Mouse (Mus musculus) forebrain, embryonic 13.5 days (tissue): ENCODE measurements around the gene Adam10. TPM values are rescaled to one million over a fixed set of nuclear protein-coding genes. Genes with fewer than 3 reads are reported as not detected.
A peak's percentile ranks its signal among the peaks of the same experiment; 100 is the strongest.

Experiments
- ATAC-seq: fragments of 200-750 bp; cut with Nextera tagmentation; 2 replicates; pipeline ENCODE4 v1.8.0; 2017
- H3K27ac ChIP-seq: fragments of 300-500 bp; sonication (generic); 2 replicates; pipeline ENCODE4 v1.5.1; 2015; ENCODE audit warnings: inconsistent platforms, mild to moderate bottlenecking, moderate library complexity
- H3K27me3 ChIP-seq: fragments of 300-500 bp; sonication (generic); 2 replicates; pipeline ENCODE4 v1.6.1; 2015; ENCODE audit warnings: mild to moderate bottlenecking, inconsistent platforms
- H3K36me3 ChIP-seq: fragments of 300-500 bp; sonication (generic); 2 replicates; pipeline ENCODE4 v1.6.1; 2015; ENCODE audit warnings: mild to moderate bottlenecking, inconsistent platforms; ENCODE audit not compliant: poor library complexity, severe bottlenecking
- H3K4me1 ChIP-seq: fragments of 300-500 bp; sonication (generic); 2 replicates; pipeline ENCODE4 v1.6.1; 2015; ENCODE audit warnings: inconsistent platforms
- H3K4me2 ChIP-seq: fragments of 300-500 bp; sonication (generic); 2 replicates; pipeline ENCODE4 v1.6.1; 2015; ENCODE audit warnings: inconsistent platforms, mild to moderate bottlenecking, moderate library complexity
- H3K4me3 ChIP-seq: fragments of 300-500 bp; sonication (generic); 2 replicates; pipeline ENCODE4 v1.5.1; 2015; ENCODE audit warnings: mild to moderate bottlenecking, inconsistent platforms
- H3K9ac ChIP-seq: fragments of 300-500 bp; sonication (generic); 2 replicates; pipeline ENCODE4 v1.6.1; 2015; ENCODE audit warnings: mild to moderate bottlenecking, inconsistent platforms
- H3K9me3 ChIP-seq: fragments of 300-500 bp; sonication (generic); replicated peaks from 2 replicates; pipeline ENCODE4 v1.6.1; 2016; ENCODE audit warnings: inconsistent platforms
- WGBS: fragments of 180-500 bp; shearing (Covaris S2); methylation state at CpG from one replicate; pipeline ENCODE4 v1.1.7; 2015; 5-methylcytosine and 5-hydroxymethylcytosine counted together
- polyA plus RNA-seq: library from polyadenylated mRNA; unstranded; fragments of >200 nt; fragmentation: Nextera tagmentation; extraction: Ambion mirVana; gene quantifications from 2 replicates; pipeline ENCODE4 v1.2.1, GENCODE M21; 2015

The Adam10 gene
- polyA plus RNA-seq, 1 experiment from 2014 or later, result 60.8 TPM

DNA sequence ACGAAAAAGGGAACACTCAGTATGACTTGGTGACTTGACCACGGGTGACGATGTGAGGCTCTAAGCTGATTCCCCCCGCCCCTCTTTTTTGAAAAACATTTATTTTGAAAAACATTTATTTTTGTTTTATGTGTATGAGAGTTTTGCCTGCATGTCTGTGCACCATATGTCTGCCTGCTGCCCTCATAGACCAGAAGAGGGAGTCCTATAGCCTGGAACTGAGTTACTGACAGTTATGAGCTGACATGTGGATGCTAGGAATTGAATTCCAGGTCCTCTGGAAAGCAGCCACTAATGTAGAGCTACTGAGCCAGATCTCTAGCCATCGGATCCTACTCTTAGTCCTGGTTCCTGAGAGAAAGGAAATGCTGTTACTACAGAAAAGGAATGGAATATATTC lies 2.8 kb upstream of the Adam10 start:
- H3K4me2 ChIP-seq, result no peak overlapping the region
- H3K4me1 ChIP-seq, result peaks cover 11% of the 10 kb centered on the region
- H3K9me3 ChIP-seq, result no peaks in the 10 kb centered on the region
- H3K9ac ChIP-seq, result no peak overlapping the region
- H3K4me3 ChIP-seq, result no peak overlapping the region
- H3K27ac ChIP-seq, result no peak overlapping the region
- WGBS, result 89% methylated on average over 5 of the region's 5 CpGs
- ATAC-seq, result no peak
- no peaks in the 10 kb centered on the region for H3K36me3 ChIP-seq
- H3K27me3 ChIP-seq, result no peaks in the 10 kb centered on the region

DNA sequence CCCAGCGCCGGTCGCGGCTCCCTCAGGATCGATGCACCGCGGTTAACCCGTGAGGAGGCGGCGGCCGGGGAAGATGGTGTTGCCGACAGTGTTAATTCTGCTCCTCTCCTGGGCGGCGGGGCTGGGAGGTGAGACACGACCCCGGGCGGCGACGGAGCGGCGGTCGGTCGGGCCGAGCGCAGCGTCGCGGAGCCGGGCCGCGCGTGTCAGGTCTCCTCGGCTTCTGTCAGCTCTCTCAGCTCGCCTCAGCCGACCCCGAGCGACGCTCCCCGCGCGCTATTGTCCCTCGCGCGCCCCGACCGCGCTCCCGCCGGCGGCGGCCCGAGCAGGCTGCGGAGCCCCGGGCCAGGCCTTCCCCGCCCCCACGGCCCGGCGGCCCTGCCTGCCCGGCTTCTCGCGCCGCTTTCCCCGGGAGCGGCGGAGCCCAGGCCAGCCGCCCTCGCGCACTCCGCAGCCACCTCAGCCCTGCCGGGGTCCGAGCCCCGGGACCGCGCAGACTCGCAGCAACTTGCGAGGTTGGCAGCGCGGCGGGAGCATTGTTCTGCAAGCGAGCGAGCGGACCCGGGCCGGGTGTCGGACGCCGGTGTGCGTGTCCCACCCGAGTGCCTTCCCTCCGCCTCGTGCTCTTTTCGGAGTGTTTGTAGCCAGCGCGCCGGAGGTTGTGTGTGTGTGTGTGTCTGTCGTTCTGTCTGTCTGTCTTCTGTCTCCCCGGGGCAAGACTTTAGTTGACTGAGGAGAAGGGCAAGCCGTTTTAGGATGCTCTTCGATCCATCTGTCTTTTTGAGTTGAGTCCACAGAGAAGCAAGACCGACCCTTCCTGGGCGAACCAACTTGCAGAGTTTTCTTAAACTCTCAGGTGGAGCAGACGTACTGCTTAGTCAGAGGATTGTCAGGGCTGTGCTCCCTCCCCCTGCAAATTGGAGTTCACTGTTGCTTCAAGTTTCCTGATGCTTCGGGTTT lies 615 bp downstream of the Adam10 start:
- peak overlapping the region; percentile 94 for H3K9ac ChIP-seq
- peak overlapping the region; percentile 97 for H3K4me3 ChIP-seq
- peak overlapping the region; percentile 89 for H3K4me2 ChIP-seq
- H3K4me1 ChIP-seq, result peaks cover 25% of the 10 kb centered on the region
- H3K36me3 ChIP-seq, result no peaks in the 10 kb centered on the region
- no peaks in the 10 kb centered on the region for H3K9me3 ChIP-seq
- ATAC-seq, result no peak; the same call in 1 of the 2 replicates
- peak overlapping the region; percentile 98 for H3K27ac ChIP-seq
- WGBS, result 1% methylated on average over 51 of the region's 103 CpGs
- H3K27me3 ChIP-seq, result no peaks in the 10 kb centered on the region

DNA sequence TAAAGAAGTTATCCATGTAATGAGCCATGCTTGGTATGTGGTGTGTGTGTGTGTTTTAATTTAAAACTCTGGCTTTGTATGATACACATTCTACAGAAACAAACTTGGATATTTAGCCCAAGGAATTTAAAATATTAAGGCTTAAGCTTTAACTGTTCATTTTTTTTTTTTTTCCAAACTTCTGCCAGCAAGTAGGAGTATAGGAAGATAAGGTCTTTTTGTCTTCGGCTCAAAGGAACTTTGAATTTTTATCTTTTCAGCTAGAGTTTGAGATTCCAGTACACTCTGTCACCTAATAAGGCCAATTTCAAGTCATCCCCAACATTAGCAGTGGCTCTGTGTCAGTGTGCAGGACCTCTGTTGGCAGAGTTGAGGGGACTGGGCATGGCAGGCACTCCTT lies 3.4 kb downstream of the Adam10 start:
- no peak for ATAC-seq
- Histone ChIP-seq H3K9ac (no peak overlapping the region), H3K4me2 (no peak overlapping the region), H3K9me3 (no peaks in the 10 kb centered on the region), H3K4me3 (no peak overlapping the region), H3K27ac (no peak overlapping the region), H3K4me1 (peaks cover 25% of the 10 kb centered on the region), H3K27me3 (no peaks in the 10 kb centered on the region), H3K36me3 (no peaks in the 10 kb centered on the region)
- WGBS, result 93% methylated on average over 1 of the region's 1 CpGs

DNA sequence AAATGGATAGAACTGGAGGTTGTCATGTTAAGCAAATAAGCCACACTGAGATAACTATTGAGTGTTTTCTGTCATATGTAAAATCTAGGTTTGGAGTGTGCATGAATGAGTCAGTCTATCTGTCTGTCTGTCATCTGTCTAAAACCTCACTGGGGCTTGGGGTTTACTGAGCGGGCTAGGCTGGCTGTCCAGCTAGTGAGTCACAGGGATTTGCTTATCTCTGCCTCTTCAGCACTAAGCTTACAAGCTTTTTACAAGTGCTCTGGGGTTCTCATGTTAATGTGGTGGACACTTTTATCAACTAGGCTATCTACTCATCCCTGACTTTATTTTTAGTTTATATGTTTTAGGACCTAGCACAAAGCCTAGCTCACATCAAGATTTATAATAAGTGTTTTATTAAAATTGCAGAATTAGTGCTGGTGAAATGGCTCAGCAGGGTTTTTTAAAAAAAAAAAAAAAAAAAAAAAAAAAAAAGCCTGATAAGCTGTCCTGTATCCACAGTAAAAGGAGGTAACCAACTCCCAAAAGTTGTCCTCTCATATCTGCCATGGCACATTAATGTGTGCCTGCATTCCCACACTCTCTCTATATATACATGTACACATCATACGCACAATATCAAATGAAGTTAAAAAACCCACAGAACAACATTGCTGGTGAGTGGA lies 9.6 kb downstream of the Adam10 start:
- no peaks in the 10 kb centered on the region for H3K27me3 ChIP-seq
- 88% methylated on average over 2 of the region's 2 CpGs for WGBS
- no peaks in the 10 kb centered on the region for H3K36me3 ChIP-seq

DNA sequence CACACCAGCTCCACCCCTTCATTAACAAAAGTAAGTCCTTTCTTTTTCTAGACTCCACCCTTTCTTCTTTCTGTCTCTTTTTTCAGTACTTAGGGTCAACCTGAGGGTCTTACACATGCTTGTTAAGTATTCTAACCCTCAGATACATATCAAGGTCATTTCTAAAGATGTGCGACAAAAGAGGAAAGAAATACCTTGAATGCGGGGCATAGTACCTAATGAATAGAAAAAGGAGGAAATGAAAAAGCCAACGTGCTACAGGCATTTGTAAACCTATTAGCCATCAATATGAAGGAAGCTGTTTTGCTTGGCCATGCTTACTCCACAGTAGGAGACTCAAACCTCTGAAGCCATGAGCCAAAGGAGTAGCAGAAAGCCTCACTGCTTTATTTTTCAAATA lies 11.1 kb downstream of the Adam10 start:
- Histone ChIP-seq H3K36me3 (no peaks in the 10 kb centered on the region), H3K9me3 (no peaks in the 10 kb centered on the region), H3K27ac (no peak overlapping the region), H3K4me1 (no peaks in the 10 kb centered on the region), H3K4me2 (no peak overlapping the region), H3K4me3 (no peak overlapping the region), H3K9ac (no peak overlapping the region), H3K27me3 (no peaks in the 10 kb centered on the region)
- WGBS, result 73% methylated on average over 3 of the region's 3 CpGs
- ATAC-seq, result no peak

More for the DNA sequence above, 9.6 kb downstream of the Adam10 start:
- Histone ChIP-seq H3K4me1 (no peaks in the 10 kb centered on the region), H3K9me3 (no peaks in the 10 kb centered on the region), H3K27ac (no peak overlapping the region), H3K4me3 (no peak overlapping the region), H3K9ac (no peak overlapping the region), H3K4me2 (no peak overlapping the region)
- ATAC-seq, result no peak

DNA sequence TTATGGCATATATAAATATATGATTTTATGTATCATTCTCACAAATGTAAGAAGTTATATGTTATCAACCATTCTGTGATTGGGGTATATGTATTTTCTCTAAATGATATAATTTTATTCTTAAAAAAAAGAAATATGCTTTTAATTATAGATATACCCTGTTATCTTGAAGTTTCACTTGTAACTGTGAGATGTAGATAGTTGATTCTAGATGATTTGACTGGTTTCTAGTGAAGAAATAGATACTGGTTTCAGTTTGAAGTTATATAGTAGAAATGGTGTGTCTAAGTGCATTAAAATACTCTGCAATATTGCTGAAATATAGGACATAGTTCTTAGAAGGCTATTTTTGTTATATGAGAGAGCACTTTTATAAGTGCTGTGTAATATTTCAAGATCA lies 11.8 kb downstream of the Adam10 start:
- no peak overlapping the region for H3K27ac ChIP-seq
- H3K4me3 ChIP-seq, result no peak overlapping the region
- H3K9ac ChIP-seq, result no peak overlapping the region
- no peaks in the 10 kb centered on the region for H3K36me3 ChIP-seq
- H3K27me3 ChIP-seq, result no peaks in the 10 kb centered on the region
- H3K4me2 ChIP-seq, result no peak overlapping the region
- H3K9me3 ChIP-seq, result no peaks in the 10 kb centered on the region
- ATAC-seq, result no peak
- H3K4me1 ChIP-seq, result no peaks in the 10 kb centered on the region

DNA sequence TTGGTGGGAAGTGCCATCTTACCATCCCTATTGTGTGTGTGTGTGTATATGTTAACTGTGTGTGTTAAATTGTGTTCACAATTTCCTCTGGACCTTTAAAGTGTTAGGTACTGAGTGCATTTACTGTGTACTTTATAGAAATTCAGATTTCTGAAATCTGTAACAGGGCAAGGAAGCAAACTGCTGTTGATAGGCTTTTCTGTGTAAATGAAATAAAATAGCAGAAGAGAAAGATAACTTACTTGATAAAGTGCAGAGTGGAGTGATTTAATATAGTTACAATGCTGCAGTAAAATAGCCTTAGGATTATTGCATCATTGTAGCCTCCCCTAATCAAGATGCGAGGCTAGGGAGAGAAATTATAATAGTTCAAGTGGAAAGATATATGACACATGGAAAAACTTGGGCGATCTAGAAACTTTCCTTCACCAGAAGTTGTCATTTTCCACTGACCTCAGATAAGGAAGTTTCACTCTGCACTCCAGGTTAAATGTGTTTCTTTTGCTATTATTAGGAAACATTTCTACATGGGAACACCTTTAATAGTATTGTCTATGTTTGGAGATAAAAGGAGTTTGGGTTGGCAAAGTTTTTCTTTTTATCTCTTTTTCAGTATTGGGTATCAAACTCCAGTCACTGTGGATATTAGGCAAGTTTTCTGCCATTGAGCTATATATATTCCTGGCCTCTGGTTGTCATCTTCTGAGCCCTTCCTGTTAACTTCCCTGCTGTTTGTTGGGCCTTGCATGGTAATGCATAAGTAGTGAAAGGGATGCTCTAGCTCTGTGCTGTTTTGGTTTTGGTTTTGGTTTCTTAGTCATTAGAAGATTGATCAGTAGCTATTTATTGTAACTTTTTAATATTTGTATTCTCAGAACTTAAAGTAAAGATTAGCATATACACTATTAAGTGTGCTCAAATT lies 13.2 kb downstream of the Adam10 start:
- Histone ChIP-seq H3K27me3 (no peaks in the 10 kb centered on the region), H3K27ac (no peak overlapping the region), H3K9me3 (no peaks in the 10 kb centered on the region), H3K4me3 (no peak overlapping the region), H3K9ac (no peak overlapping the region), H3K36me3 (no peaks in the 10 kb centered on the region), H3K4me1 (no peaks in the 10 kb centered on the region), H3K4me2 (no peak overlapping the region)
- WGBS, result 79% methylated on average over 2 of the region's 2 CpGs
- ATAC-seq, result no peak

DNA sequence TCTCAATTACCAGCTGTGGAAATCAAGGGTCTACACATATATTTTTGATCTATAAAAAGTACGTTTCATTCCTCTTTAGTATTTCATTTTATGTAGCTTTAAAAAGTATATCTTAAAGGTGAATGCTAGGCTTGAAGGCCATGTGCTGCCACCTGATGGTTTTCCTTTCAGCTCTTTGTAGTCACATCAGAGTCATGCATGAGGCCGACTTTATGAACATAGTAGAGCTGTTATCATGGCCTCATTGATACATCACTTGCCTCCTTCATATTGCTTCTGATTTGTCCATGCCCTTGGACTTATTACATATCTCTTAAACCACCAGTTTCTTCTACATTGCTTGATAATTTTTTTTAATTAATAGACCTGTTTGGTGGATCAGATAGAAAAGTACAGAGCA lies 16.9 kb downstream of the Adam10 start:
- no peaks in the 10 kb centered on the region for H3K9me3 ChIP-seq
- H3K27ac ChIP-seq, result no peak overlapping the region
- H3K4me1 ChIP-seq, result no peaks in the 10 kb centered on the region
- WGBS, result 98% methylated on average over 2 of the region's 2 CpGs
- no peak overlapping the region for H3K9ac ChIP-seq
- H3K36me3 ChIP-seq, result no peaks in the 10 kb centered on the region
- no peaks in the 10 kb centered on the region for H3K27me3 ChIP-seq
- ATAC-seq, result no peak
- H3K4me3 ChIP-seq, result no peak overlapping the region
- no peak overlapping the region for H3K4me2 ChIP-seq

DNA sequence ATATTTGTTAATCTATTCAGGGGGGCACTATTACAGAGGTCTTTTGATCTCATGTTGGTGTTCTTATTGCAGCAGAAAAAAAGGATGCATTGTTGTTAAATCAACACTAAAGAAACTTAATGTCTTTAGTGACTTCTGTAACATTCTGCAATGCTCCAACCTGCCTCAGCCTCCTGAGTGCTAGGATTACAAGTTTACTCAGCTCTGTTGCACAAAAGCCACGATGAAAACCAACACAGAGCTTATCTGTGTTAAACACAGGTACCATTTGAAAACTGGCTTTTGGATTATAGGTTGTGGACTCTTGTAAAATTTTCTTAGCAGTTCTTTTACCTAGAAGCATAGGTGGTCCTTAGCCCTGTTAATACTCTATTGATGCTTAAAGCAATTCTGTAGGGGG lies 19.3 kb downstream of the Adam10 start:
- Histone ChIP-seq H3K4me1 (no peaks in the 10 kb centered on the region), H3K4me3 (no peak overlapping the region), H3K27ac (no peak overlapping the region), H3K4me2 (no peak overlapping the region), H3K36me3 (no peaks in the 10 kb centered on the region), H3K9me3 (no peaks in the 10 kb centered on the region), H3K27me3 (no peaks in the 10 kb centered on the region), H3K9ac (no peak overlapping the region)
- ATAC-seq, result no peak
- WGBS, result 81% methylated on average over 1 of the region's 1 CpGs

DNA sequence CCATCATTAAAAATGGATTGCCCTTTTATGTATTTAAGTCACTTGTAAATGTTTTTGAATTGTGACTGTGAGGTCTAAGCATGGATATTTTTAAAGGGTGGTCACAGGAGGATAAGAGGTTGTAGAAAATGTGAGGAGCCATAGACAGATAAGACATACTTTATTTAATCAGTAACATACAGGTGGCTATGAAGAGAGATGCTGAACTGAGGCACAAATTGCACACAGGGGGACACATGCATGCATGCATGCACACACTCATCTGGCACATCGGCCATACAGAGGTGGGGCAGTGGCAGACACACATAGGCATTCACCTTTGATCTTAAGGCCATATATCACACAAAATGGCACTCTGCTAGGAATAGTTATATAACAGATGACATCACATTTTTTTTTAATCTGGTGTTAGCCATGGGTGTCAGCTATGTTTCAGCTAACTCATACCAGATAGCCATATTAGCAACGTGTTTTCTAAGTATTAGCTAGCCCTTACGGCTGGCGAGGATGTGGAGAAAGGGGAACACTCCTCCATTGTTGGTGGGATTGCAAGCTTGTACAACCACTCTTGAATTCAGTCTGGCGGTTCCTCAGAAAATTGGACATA lies 24.9 kb downstream of the Adam10 start:
- H3K4me3 ChIP-seq, result no peak overlapping the region
- no peaks in the 10 kb centered on the region for H3K9me3 ChIP-seq
- H3K36me3 ChIP-seq, result peaks cover 9% of the 10 kb centered on the region
- no peak for ATAC-seq
- 98% methylated on average over 5 of the region's 5 CpGs for WGBS
- no peaks in the 10 kb centered on the region for H3K4me1 ChIP-seq
- H3K4me2 ChIP-seq, result no peak overlapping the region
- H3K9ac ChIP-seq, result no peak overlapping the region
- H3K27me3 ChIP-seq, result no peaks in the 10 kb centered on the region
- H3K27ac ChIP-seq, result no peak overlapping the region

DNA sequence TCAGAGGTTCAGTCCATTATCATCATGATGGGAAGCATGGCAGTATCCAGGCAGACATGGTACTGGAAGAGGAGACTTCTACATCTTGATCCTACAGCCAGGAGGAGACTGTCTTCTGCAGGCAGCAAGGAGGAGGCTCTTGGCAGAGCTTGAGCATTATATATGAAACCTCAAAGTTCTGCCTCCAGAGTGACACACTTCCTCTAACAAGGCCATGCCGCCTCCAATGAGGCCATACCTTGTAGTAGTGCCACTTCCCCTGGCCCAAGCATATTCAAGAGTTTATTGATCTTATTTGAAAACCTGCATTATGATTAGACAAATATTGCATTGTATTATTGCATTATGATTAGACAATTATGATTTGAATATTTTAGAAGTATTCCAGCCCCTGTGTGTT lies 27.6 kb downstream of the Adam10 start:
- Histone ChIP-seq H3K27me3 (no peaks in the 10 kb centered on the region), H3K27ac (no peak overlapping the region), H3K36me3 (peaks cover 9% of the 10 kb centered on the region), H3K4me1 (no peaks in the 10 kb centered on the region), H3K4me3 (no peak overlapping the region), H3K9ac (no peak overlapping the region), H3K9me3 (no peaks in the 10 kb centered on the region), H3K4me2 (no peak overlapping the region)
- WGBS, result 92% methylated on average over 1 of the region's 1 CpGs
- no peak for ATAC-seq
